Mouse (Mus musculus) heart, adult 2 months (tissue): ENCODE data around the gene C1qtnf5.
A peak's percentile ranks its signal among the peaks of the same experiment; 100 is the strongest.

Experiments
- CTCF ChIP-seq: fragments of 200-600 bp; IDR thresholded peaks from 2 replicates; pipeline ENCODE4 v1.8.1; 2022; ENCODE audit warnings: antibody characterized with exemption, mild to moderate bottlenecking, moderate library complexity
- EP300 ChIP-seq: fragments of 200-500 bp; IDR thresholded peaks from 2 replicates; pipeline ENCODE4 v1.6.1; 2011; ENCODE audit warnings: low read depth, low read length, control low read depth; ENCODE audit not compliant: insufficient read depth
- POLR2A ChIP-seq: fragments of 200-500 bp; IDR thresholded peaks from 2 replicates; pipeline ENCODE4 v1.6.1; 2011; ENCODE audit warnings: mild to moderate bottlenecking, low read depth, low read length, control low read depth; ENCODE audit not compliant: insufficient read depth

GRCm38 (mm10) chr9:44127351-44127801, 20.3 kb downstream of the C1qtnf5 start:
- TF ChIP-seq POLR2A (no peak), CTCF (no peak), EP300 (peak; percentile 36; the same call in 1 of the 2 replicates)
